Mouse (Mus musculus) forebrain, embryonic 16.5 days (tissue): Measurements from ENCODE around the gene Otud7b. TPM values are rescaled to one million over a fixed set of nuclear protein-coding genes. Genes with fewer than 3 reads are reported as not detected.

ENCODE experiments used
- ATAC-seq: fragments of 200-750 bp; cut with Nextera tagmentation; 2 replicates; pipeline ENCODE4 v1.8.0; 2017; ENCODE audit warnings: mild to moderate bottlenecking, moderate library complexity
- H3K27ac ChIP-seq: fragments of 300-500 bp; sonication (generic); 2 replicates; pipeline ENCODE4 v1.5.1; 2014; ENCODE audit warnings: low read length, control low read depth
- H3K27me3 ChIP-seq: fragments of 300-500 bp; sonication (generic); replicated peaks from 2 replicates; pipeline ENCODE4 v1.6.1; 2014; ENCODE audit warnings: low read length; ENCODE audit not compliant: control insufficient read depth, insufficient read depth
- H3K36me3 ChIP-seq: fragments of 300-500 bp; sonication (generic); 2 replicates; pipeline ENCODE4 v1.6.1; 2014; ENCODE audit not compliant: control insufficient read depth, insufficient read depth
- H3K4me1 ChIP-seq: fragments of 300-500 bp; sonication (generic); replicated peaks from 2 replicates; pipeline ENCODE4 v1.6.1; 2014; ENCODE audit warnings: low read length; ENCODE audit not compliant: control insufficient read depth, insufficient read depth
- H3K4me2 ChIP-seq: fragments of 300-500 bp; sonication (generic); 2 replicates; pipeline ENCODE4 v1.6.1; 2014; ENCODE audit warnings: mild to moderate bottlenecking, low read length, control low read depth
- H3K4me3 ChIP-seq: fragments of 300-500 bp; sonication (generic); replicated peaks from 2 replicates; pipeline ENCODE4 v1.5.1; 2014; ENCODE audit warnings: mild to moderate bottlenecking, low read length, control low read depth
- H3K9ac ChIP-seq: fragments of 300-500 bp; sonication (generic); replicated peaks from 2 replicates; pipeline ENCODE4 v1.6.1; 2014; ENCODE audit warnings: low read depth, low read length, control low read depth
- H3K9me3 ChIP-seq: fragments of 300-500 bp; sonication (generic); 2 replicates; pipeline ENCODE4 v1.6.1; 2016; ENCODE audit warnings: low read length; ENCODE audit not compliant: control insufficient read depth
- WGBS: fragments of 180-500 bp; shearing (Covaris S2); extraction: QIAGEN DNeasy Blood & Tissue Kit; methylation state at CpG from one replicate; pipeline ENCODE4 v1.1.7; 2014; 5-methylcytosine and 5-hydroxymethylcytosine counted together
- polyA plus RNA-seq: library from polyadenylated mRNA; unstranded; fragments of >200 nt; fragmentation: Nextera tagmentation; extraction: Ambion mirVana; gene quantifications from 2 replicates; pipeline ENCODE4 v1.2.1, GENCODE M21; 2015

Otud7b gene
- polyA plus RNA-seq, 1 experiment from 2014 or later = 8.8 TPM

DNA sequence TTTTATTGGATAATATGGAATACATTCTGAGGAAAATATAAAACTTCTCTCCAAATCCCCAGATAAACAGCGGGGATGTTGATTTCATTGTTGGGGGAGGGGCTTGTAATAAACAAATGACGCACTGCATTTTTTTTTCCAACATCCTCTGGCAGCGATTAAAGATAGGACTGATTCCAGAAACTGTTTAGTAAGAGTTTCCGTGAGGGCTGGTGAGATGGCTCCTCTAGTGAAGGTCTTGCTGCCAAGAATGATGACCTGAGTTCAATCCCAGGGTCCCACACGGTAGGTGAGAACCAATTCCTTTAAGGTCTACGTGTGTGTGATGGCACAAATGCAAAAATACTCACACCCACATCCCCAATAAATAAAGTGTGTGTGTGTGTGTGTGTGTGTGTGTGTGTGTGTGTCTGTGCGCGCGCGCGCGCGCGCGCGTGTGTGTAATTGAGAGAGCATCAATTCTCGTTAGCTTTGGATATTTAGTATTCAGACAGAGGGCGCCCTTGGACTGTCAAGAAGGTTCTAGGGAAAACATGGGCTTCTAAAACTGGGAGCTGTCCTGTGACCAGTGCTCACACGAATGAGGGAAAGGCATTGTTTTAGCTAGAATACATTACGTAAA lies 38.5 kb upstream of the Otud7b start:
- Histone ChIP-seq H3K27ac (no peak overlapping the region), H3K4me3 (no peak overlapping the region), H3K4me1 (no peaks in the 10 kb centered on the region), H3K9ac (no peak overlapping the region), H3K36me3 (no peaks in the 10 kb centered on the region), H3K4me2 (no peak overlapping the region), H3K9me3 (no peaks in the 10 kb centered on the region), H3K27me3 (no peaks in the 10 kb centered on the region)
- ATAC-seq = 0 out of 2 replicates have a peak, but pooled peaks have one; percentile 20
- WGBS = 43% methylated on average over 20 of the region's 20 CpGs

DNA sequence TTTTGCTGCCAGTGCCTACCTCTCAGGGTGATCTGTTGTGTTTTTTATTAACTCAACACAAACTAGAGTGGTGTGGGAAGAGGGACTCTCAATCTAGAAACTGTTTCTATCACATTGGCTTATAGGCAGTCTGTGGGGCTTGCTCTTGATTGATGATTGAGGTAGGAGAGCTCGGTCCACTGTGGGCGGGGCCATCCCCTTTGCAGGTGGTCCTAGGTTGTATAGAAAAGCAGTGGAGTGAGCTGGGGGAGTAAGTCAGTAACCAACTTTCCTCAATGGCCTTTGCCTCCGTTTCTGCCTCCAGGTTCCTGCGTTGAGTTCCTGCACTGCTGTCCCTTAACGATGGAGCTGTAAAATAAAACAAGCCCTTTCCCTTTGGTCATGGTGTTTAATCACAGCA lies 37.6 kb upstream of the Otud7b start:
- no peak overlapping the region for H3K27ac ChIP-seq
- H3K9ac ChIP-seq = no peak overlapping the region
- H3K4me3 ChIP-seq = no peak overlapping the region
- WGBS = 88% methylated on average over 5 of the region's 5 CpGs
- no peaks in the 10 kb centered on the region for H3K9me3 ChIP-seq
- H3K36me3 ChIP-seq = no peaks in the 10 kb centered on the region
- no peaks in the 10 kb centered on the region for H3K4me1 ChIP-seq
- no peak overlapping the region for H3K4me2 ChIP-seq
- ATAC-seq = no peak
- H3K27me3 ChIP-seq = no peaks in the 10 kb centered on the region

DNA sequence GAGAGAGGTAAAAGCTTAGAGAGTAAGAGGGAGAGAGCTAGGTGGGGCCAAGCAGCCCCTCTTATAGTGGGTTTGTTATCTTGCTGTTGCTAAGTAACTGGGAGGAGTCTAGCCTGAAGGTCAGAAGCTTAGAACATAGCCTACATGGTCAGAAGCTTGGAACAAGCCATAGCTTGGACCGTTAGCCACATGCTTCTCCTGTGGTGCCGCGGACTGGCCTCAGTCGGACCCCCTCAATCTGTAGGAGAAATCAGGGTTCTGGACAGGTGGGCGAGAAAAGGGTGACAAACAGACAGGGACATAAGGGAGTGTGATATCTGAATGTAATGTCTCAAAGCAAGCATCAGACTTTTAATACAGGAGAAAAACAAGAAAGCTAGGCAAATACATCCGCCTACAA lies 35.3 kb upstream of the Otud7b start:
- 96% methylated on average over 6 of the region's 6 CpGs for WGBS
- no peak overlapping the region for H3K27ac ChIP-seq
- no peaks in the 10 kb centered on the region for H3K36me3 ChIP-seq
- H3K4me2 ChIP-seq = no peak overlapping the region
- H3K27me3 ChIP-seq = no peaks in the 10 kb centered on the region
- H3K9ac ChIP-seq = no peak overlapping the region
- H3K9me3 ChIP-seq = no peaks in the 10 kb centered on the region
- ATAC-seq = no peak
- no peak overlapping the region for H3K4me3 ChIP-seq
- H3K4me1 ChIP-seq = no peaks in the 10 kb centered on the region

DNA sequence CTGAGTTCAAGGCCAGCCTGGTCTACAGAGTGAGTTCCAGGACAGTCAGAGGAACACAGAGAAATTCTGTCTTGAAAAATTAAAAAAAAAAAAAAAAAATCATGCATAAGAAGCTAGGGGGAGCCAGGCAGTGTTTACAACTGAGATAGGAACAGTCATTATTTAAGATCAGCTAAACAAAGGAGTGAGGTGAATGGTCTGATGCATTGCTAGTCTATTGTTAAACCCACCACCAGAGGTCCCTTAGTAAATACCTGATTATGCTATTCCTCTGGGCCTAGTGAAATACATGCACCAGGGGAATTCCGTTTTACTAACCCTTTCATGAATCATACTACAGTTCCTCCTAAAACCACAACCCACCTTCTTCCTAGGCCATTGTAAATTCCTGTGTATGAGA lies 34.8 kb upstream of the Otud7b start:
- Histone ChIP-seq H3K27ac (no peak overlapping the region), H3K27me3 (no peaks in the 10 kb centered on the region), H3K9ac (no peak overlapping the region), H3K4me2 (no peak overlapping the region), H3K9me3 (no peaks in the 10 kb centered on the region), H3K4me3 (no peak overlapping the region), H3K36me3 (no peaks in the 10 kb centered on the region), H3K4me1 (no peaks in the 10 kb centered on the region)
- 38% methylated on average over 1 of the region's 1 CpGs for WGBS
- ATAC-seq = no peak

DNA sequence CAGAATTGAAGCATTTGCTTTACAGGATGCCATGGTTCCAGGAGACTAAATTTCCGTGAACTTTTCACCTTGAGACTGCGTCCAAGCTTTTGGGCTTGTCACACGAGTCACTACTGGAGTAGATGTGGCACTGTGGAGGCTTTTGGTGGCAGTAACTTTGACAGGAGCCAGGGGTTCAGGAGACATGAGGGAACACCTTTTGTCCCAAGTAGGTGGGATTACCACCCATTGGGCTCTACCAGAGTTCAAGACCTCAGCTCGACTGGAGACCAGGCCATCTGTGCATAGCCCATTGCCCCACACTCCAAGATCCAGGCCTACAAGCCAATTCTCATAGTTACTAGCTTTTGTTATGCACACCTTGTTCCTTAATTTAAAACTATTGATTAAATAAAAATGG lies 34.1 kb upstream of the Otud7b start:
- H3K36me3 ChIP-seq = no peaks in the 10 kb centered on the region
- no peak overlapping the region for H3K4me3 ChIP-seq
- ATAC-seq = no peak
- no peaks in the 10 kb centered on the region for H3K4me1 ChIP-seq
- no peak overlapping the region for H3K4me2 ChIP-seq
- WGBS = 84% methylated on average over 4 of the region's 4 CpGs
- no peak overlapping the region for H3K27ac ChIP-seq
- H3K9me3 ChIP-seq = no peaks in the 10 kb centered on the region
- H3K9ac ChIP-seq = no peak overlapping the region
- no peaks in the 10 kb centered on the region for H3K27me3 ChIP-seq

DNA sequence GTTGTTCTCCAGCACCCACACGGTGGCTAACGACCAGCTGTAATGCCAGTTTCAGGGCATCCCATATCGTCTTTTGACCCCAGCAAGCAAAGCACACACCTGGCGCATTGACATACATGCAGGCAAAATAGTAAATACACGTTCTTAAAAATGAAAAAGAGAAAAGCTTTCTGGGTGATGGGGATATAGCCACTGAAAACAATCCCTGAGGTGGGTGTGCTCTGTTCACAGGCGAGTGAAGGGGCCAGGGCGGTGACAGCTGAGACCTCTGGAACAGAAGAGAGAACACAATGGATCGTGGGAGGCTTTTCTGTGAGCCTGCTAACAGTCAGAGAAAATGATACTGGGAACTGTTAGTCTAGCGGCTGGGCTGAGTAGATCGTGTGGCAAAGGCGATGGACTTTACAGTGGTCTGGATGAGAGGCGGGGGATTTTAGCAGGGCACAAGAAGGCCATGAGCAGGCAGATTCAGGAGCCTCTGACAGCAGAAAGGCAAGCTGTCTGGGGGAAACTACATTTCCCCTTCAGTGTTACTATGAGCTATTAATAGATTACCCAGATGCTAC lies 31.3 kb upstream of the Otud7b start:
- 61% methylated on average over 12 of the region's 12 CpGs for WGBS

DNA sequence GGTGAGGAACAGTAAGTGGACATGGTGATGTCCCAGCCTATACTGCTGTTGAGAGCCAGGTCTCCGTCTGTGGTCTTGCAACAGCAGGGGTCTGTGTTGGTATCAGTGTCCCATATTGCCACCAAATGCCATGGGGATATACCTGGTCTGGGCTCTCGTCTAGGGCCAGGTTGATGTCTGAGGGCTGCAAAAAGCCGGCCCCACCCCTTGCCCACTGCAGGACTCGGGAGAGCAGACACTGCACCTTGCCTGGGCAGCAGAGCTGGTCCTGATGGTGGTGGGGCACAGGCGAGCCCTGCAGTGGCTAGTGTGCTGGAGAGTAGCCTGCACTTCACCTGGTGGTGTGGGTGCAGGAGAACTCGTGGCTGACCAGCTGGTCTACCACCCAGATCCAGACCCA lies 26.3 kb upstream of the Otud7b start:
- 75% methylated on average over 6 of the region's 6 CpGs for WGBS
- Histone ChIP-seq H3K9ac (no peak overlapping the region), H3K4me2 (no peak overlapping the region), H3K4me1 (no peaks in the 10 kb centered on the region), H3K27ac (no peak overlapping the region), H3K9me3 (no peaks in the 10 kb centered on the region), H3K4me3 (no peak overlapping the region), H3K36me3 (no peaks in the 10 kb centered on the region), H3K27me3 (no peaks in the 10 kb centered on the region)
- no peak for ATAC-seq

More for the DNA sequence above, 31.3 kb upstream of the Otud7b start:
- Histone ChIP-seq H3K4me1 (no peaks in the 10 kb centered on the region), H3K9me3 (no peaks in the 10 kb centered on the region), H3K27me3 (no peaks in the 10 kb centered on the region), H3K4me3 (no peak overlapping the region), H3K9ac (no peak overlapping the region), H3K4me2 (no peak overlapping the region), H3K36me3 (no peaks in the 10 kb centered on the region), H3K27ac (no peak overlapping the region)
- no peak for ATAC-seq

DNA sequence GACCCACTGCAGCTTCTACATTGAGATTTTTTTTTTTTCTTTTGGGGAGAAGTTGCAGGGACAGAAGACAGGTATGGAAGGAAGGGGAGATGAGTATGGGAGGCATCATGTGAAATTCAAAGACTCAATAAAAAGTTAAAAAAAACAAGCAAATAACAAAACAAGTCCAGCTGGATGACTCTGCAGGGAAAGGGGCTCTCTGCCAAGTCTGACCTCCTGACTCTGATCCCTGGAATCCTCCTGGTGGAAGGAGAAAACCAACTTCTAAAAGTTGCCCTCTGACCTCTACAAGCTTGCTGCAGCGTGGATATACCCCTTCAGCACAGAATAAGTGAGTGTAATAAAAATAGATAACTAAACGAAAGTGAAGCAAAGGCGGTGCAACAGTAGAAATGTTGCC lies 25.6 kb upstream of the Otud7b start:
- ATAC-seq = no peak

DNA sequence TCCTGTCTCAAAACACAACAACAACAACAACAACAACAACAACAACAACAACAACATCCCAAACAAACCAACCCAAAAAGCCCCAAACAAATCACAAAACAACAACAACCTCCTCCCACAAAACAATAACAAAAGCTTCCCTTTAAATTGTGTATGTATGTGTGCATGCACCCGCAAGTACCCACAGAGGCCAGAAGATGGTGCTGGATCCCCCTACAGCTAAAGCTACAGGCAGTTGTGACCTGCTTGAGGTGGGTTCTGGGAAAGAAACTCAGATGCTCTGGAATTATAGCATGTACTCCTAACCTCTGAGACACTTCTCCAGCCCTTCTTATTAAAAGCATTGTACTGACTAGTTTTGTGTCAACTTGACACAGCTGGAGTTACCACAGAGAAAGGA lies 23.3 kb upstream of the Otud7b start:
- Histone ChIP-seq H3K9ac (no peak overlapping the region), H3K36me3 (no peaks in the 10 kb centered on the region), H3K9me3 (no peaks in the 10 kb centered on the region), H3K4me2 (no peak overlapping the region), H3K4me3 (no peak overlapping the region), H3K27me3 (no peaks in the 10 kb centered on the region), H3K27ac (no peak overlapping the region), H3K4me1 (no peaks in the 10 kb centered on the region)
- 56% methylated on average over 1 of the region's 1 CpGs for WGBS
- ATAC-seq = no peak

More for the DNA sequence above, 25.6 kb upstream of the Otud7b start:
- H3K36me3 ChIP-seq = no peaks in the 10 kb centered on the region
- H3K27ac ChIP-seq = no peak overlapping the region
- no peak overlapping the region for H3K9ac ChIP-seq
- H3K9me3 ChIP-seq = no peaks in the 10 kb centered on the region
- no peak overlapping the region for H3K4me2 ChIP-seq
- no peak overlapping the region for H3K4me3 ChIP-seq
- H3K4me1 ChIP-seq = no peaks in the 10 kb centered on the region
- H3K27me3 ChIP-seq = no peaks in the 10 kb centered on the region
- 72% methylated on average over 3 of the region's 3 CpGs for WGBS

DNA sequence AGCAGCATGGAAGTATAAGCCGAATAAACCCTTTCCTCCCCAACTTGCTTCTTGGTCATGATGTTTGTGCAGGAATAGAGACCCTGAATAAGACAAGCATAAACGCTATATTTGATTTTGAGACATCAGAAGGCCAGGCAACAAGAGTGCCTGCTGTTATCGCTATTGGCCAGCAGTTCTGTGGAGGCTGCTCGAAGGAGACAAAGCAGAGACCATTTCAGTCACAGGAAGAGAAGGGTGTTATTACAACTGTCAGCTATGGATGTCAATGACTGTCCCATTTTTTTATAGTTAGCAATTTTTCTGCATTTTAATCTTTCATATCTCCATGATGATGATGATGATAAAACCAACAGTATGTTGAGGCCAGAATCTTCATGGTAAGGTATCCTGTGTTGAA lies 22.7 kb upstream of the Otud7b start:
- WGBS = 92% methylated on average over 4 of the region's 4 CpGs

More for the DNA sequence above, 22.7 kb upstream of the Otud7b start:
- Histone ChIP-seq H3K27ac (no peak overlapping the region), H3K36me3 (no peaks in the 10 kb centered on the region), H3K9me3 (no peaks in the 10 kb centered on the region), H3K9ac (no peak overlapping the region), H3K4me1 (no peaks in the 10 kb centered on the region), H3K27me3 (no peaks in the 10 kb centered on the region), H3K4me2 (no peak overlapping the region), H3K4me3 (no peak overlapping the region)
- no peak for ATAC-seq
